Mouse (Mus musculus): Measurements from ENCODE around the gene Chrm3. TPM values are rescaled to one million over a fixed set of nuclear protein-coding genes. Genes with fewer than 3 reads are reported as not detected.

Gene Chrm3
- polyA plus RNA-seq, 1 experiment from 2014 or later, result 4.2 TPM

- Histone ChIP-seq H3K9me3 (no peaks in the 10 kb centered on the region), H3K36me3 (replicated peaks) (no peaks in the 10 kb centered on the region), H3K27me3 (replicated peaks) (no peaks in the 10 kb centered on the region), H3K27ac (no peak overlapping the region), H3K4me2 (no peak overlapping the region), H3K4me3 (no peak overlapping the region), H3K9ac (no peak overlapping the region), H3K4me1 (no peaks in the 10 kb centered on the region)
- WGBS, result 82% methylated on average over 2 of the region's 2 CpGs
- ATAC-seq (replicated peaks), result no peak
Measured at GRCm38 (mm10) chr13:9997664-9998328, 362.9 kb downstream of the Chrm3 start.

GRCm38 (mm10) chr13:9995852-9996251 is 364.8 kb downstream of the Chrm3 start:
- ATAC-seq (replicated peaks), result no peak
- WGBS, result 100% methylated on average over 1 of the region's 1 CpGs
- no peaks in the 10 kb centered on the region for H3K27me3 ChIP-seq (replicated peaks)
- no peak overlapping the region for H3K9ac ChIP-seq
- H3K27ac ChIP-seq, result no peak overlapping the region
- no peaks in the 10 kb centered on the region for H3K9me3 ChIP-seq
- H3K36me3 ChIP-seq (replicated peaks), result no peaks in the 10 kb centered on the region
- H3K4me3 ChIP-seq, result no peak overlapping the region
- no peaks in the 10 kb centered on the region for H3K4me1 ChIP-seq
- no peak overlapping the region for H3K4me2 ChIP-seq

- ATAC-seq (replicated peaks), result no peak
- H3K9ac ChIP-seq, result no peak overlapping the region
- no peaks in the 10 kb centered on the region for H3K36me3 ChIP-seq (replicated peaks)
- 89% methylated on average over 3 of the region's 3 CpGs for WGBS
- no peak overlapping the region for H3K4me3 ChIP-seq
- H3K27me3 ChIP-seq (replicated peaks), result no peaks in the 10 kb centered on the region
- no peak overlapping the region for H3K27ac ChIP-seq
- no peak overlapping the region for H3K4me2 ChIP-seq
- H3K4me1 ChIP-seq, result no peaks in the 10 kb centered on the region
- H3K9me3 ChIP-seq, result no peaks in the 10 kb centered on the region
Measured at GRCm38 (mm10) chr13:9993571-9993970, 367.1 kb downstream of the Chrm3 start.

- H3K9me3 ChIP-seq, result no peaks in the 10 kb centered on the region
- no peaks in the 10 kb centered on the region for H3K36me3 ChIP-seq (replicated peaks)
- WGBS, result 87% methylated on average over 2 of the region's 2 CpGs
- H3K4me2 ChIP-seq, result no peak overlapping the region
- H3K4me3 ChIP-seq, result no peak overlapping the region
- no peaks in the 10 kb centered on the region for H3K27me3 ChIP-seq (replicated peaks)
- no peak for ATAC-seq (replicated peaks)
- no peak overlapping the region for H3K27ac ChIP-seq
- no peak overlapping the region for H3K9ac ChIP-seq
- no peaks in the 10 kb centered on the region for H3K4me1 ChIP-seq
Measured at GRCm38 (mm10) chr13:9992640-9993039, 368.0 kb downstream of the Chrm3 start.

DNA sequence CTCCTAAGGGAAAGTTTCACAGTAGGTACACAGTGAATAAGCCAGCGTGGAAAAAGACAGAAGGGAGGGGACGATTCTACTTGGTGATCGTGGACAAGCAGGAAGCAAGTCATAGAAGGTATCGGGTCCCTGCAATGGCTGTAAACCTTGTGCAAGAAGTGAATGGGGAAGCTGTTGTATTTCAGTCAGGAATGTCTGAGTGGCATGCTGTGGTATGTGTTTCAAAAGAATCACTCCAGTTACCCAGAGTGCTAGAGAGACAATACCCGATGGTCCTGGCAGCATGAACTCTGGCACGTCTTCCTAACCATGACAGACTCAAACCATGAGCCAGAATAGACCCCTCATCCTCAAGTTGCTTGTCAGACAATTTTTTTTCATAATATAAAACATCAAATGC is 375.0 kb downstream of the Chrm3 start:
- no peak for ATAC-seq (replicated peaks)
- Histone ChIP-seq H3K4me1 (no peaks in the 10 kb centered on the region), H3K27me3 (replicated peaks) (no peaks in the 10 kb centered on the region), H3K9me3 (no peaks in the 10 kb centered on the region), H3K9ac (no peak overlapping the region), H3K36me3 (replicated peaks) (no peaks in the 10 kb centered on the region), H3K4me2 (no peak overlapping the region), H3K4me3 (no peak overlapping the region), H3K27ac (no peak overlapping the region)
- 69% methylated on average over 6 of the region's 6 CpGs for WGBS

- ATAC-seq (replicated peaks), result no peak
- Histone ChIP-seq H3K9me3 (no peaks in the 10 kb centered on the region), H3K9ac (no peak overlapping the region), H3K4me2 (no peak overlapping the region), H3K27me3 (replicated peaks) (no peaks in the 10 kb centered on the region), H3K27ac (no peak overlapping the region), H3K4me3 (no peak overlapping the region), H3K36me3 (replicated peaks) (no peaks in the 10 kb centered on the region), H3K4me1 (no peaks in the 10 kb centered on the region)
- 80% methylated on average over 2 of the region's 2 CpGs for WGBS
Measured at GRCm38 (mm10) chr13:9983293-9983692, 377.4 kb downstream of the Chrm3 start.

DNA sequence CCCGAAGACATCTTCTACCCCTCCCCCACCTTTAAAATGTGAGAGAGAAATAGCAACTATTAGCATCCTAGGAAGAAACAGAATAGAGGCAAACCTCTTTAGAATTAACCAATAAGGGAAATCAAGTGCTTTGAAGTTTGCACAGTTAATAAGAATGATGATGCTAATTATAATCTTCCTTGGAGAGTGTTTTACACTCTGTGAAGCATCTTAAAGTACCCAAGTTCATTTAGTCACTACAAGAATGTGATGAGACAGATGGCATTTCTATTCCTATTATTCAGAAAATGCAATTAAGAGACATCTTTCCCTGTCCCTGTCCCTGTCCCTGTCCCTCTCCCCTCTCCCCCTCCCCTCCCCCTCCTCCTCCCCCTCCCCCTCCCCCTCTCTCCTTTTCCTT is 382.9 kb downstream of the Chrm3 start:
- peak; percentile 62 for ATAC-seq (replicated peaks)
- 0 out of 2 replicates have a peak, but pooled peaks cover 3% of the 10 kb centered on the region for H3K4me1 ChIP-seq
- H3K27ac ChIP-seq, result no peak overlapping the region
- WGBS, result 79% methylated on average over 1 of the region's 1 CpGs
- no peaks in the 10 kb centered on the region for H3K27me3 ChIP-seq (replicated peaks)
- no peaks in the 10 kb centered on the region for H3K36me3 ChIP-seq (replicated peaks)
- no peak overlapping the region for H3K4me3 ChIP-seq
- no peak overlapping the region for H3K4me2 ChIP-seq
- no peaks in the 10 kb centered on the region for H3K9me3 ChIP-seq
- H3K9ac ChIP-seq, result no peak overlapping the region

DNA sequence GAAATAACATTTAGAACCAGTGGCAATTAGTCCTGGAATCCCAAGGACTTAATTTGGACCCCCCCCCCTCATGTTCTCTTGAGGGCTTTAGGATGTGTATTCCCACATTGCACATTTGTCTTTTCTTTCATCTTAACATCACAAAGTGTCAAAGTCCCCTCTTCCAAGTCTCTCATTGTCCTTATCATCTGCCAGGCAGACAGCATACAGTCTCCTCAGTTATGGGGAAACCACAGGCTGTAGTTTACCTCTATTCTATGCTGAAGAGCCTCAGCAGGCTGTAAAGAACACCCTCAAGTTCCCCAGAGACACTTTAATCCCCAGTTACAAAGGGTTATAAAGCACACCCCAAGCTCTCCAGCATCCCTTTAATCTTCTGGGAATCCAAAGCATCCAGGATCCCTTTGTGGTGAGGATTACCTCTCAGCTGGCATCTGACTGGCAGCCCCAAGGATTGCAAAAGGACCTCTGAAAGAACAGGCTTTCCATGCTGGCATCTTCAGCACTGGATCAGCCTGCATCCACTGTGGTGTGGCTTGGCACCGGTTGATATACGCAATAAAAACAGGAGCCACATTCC is 386.8 kb downstream of the Chrm3 start:
- no peaks in the 10 kb centered on the region for H3K36me3 ChIP-seq (replicated peaks)
- WGBS, result 16% methylated on average over 2 of the region's 2 CpGs
- H3K9me3 ChIP-seq, result no peaks in the 10 kb centered on the region
- ATAC-seq (replicated peaks), result no peak
- H3K27ac ChIP-seq, result no peak overlapping the region
- H3K4me2 ChIP-seq, result no peak overlapping the region
- H3K4me3 ChIP-seq, result no peak overlapping the region
- no peaks in the 10 kb centered on the region for H3K27me3 ChIP-seq (replicated peaks)
- H3K4me1 ChIP-seq, result 0 out of 2 replicates have a peak, but pooled peaks cover 3% of the 10 kb centered on the region
- no peak overlapping the region for H3K9ac ChIP-seq

- no peaks in the 10 kb centered on the region for H3K36me3 ChIP-seq (replicated peaks)
- H3K4me2 ChIP-seq, result no peak overlapping the region
- no peaks in the 10 kb centered on the region for H3K27me3 ChIP-seq (replicated peaks)
- ATAC-seq (replicated peaks), result 0 out of 2 replicates have a peak, but pooled peaks have one; percentile 33
- H3K27ac ChIP-seq, result no peak overlapping the region
- no peak overlapping the region for H3K4me3 ChIP-seq
- H3K9ac ChIP-seq, result no peak overlapping the region
- H3K9me3 ChIP-seq, result no peaks in the 10 kb centered on the region
- WGBS, result 47% methylated on average over 4 of the region's 4 CpGs
- H3K4me1 ChIP-seq, result no peaks in the 10 kb centered on the region
Measured at GRCm38 (mm10) chr13:9971845-9972244, 388.8 kb downstream of the Chrm3 start.

- Histone ChIP-seq H3K4me2 (no peak overlapping the region), H3K4me1 (no peaks in the 10 kb centered on the region), H3K36me3 (replicated peaks) (no peaks in the 10 kb centered on the region), H3K9ac (no peak overlapping the region), H3K4me3 (no peak overlapping the region), H3K27ac (no peak overlapping the region), H3K9me3 (no peaks in the 10 kb centered on the region), H3K27me3 (replicated peaks) (no peaks in the 10 kb centered on the region)
- ATAC-seq (replicated peaks), result no peak
Measured at GRCm38 (mm10) chr13:9952619-9953018, 408.0 kb downstream of the Chrm3 start.

DNA sequence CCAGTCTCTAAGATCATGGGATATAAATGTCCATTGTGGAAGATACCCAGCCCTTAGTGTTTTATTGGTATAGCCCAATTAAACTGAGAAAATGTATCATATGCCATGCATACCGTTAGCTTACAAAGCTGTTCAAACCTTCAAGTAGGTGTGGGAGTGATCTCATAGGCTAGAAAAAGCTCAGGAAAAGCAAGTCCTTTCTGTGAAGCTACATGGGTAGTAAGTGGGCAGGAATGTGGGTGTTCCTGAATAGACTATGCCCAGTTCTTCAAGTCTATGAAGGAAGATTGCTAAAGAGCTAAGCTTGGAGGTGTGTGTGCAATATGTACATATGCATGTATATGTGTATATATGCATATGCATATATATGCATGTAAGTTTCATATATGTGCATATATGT is 409.3 kb downstream of the Chrm3 start:
- Histone ChIP-seq H3K27ac (no peak overlapping the region), H3K9ac (no peak overlapping the region), H3K4me1 (no peaks in the 10 kb centered on the region), H3K27me3 (replicated peaks) (no peaks in the 10 kb centered on the region), H3K36me3 (replicated peaks) (no peaks in the 10 kb centered on the region), H3K9me3 (no peaks in the 10 kb centered on the region), H3K4me2 (no peak overlapping the region), H3K4me3 (no peak overlapping the region)
- no peak for ATAC-seq (replicated peaks)
- 94% methylated on average over 1 of the region's 1 CpGs for WGBS

DNA sequence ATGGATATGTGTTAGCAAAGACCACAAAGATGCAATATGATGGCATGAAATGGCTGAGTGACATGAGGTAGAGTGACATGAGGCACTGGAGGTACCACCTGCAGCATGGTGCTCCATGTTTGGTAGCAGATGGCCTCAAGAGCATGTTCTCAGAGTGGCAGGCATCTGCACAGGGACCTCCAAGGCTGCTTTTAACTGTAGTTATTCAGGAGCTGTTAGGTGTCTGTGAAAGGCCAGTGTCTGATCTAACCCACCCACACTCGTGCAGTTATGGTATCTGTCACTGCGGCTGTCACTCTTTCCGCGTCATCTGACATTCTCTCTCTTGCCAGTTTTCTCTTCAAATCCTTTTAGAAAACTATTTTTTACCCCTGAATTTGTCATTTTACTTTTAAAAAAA is 411.6 kb downstream of the Chrm3 start:
- no peak overlapping the region for H3K9ac ChIP-seq
- H3K27ac ChIP-seq, result no peak overlapping the region
- no peaks in the 10 kb centered on the region for H3K27me3 ChIP-seq (replicated peaks)
- no peaks in the 10 kb centered on the region for H3K9me3 ChIP-seq
- no peak for ATAC-seq (replicated peaks)
- H3K4me2 ChIP-seq, result no peak overlapping the region
- H3K4me1 ChIP-seq, result no peaks in the 10 kb centered on the region
- H3K4me3 ChIP-seq, result no peak overlapping the region
- no peaks in the 10 kb centered on the region for H3K36me3 ChIP-seq (replicated peaks)
- WGBS, result 94% methylated on average over 4 of the region's 4 CpGs

GRCm38 (mm10) chr13:9940186-9940585 is 420.5 kb downstream of the Chrm3 start:
- H3K27me3 ChIP-seq (replicated peaks), result no peaks in the 10 kb centered on the region
- H3K9me3 ChIP-seq, result no peaks in the 10 kb centered on the region
- ATAC-seq (replicated peaks), result no peak
- no peak overlapping the region for H3K4me3 ChIP-seq
- no peaks in the 10 kb centered on the region for H3K36me3 ChIP-seq (replicated peaks)
- no peak overlapping the region for H3K27ac ChIP-seq
- H3K9ac ChIP-seq, result no peak overlapping the region
- 81% methylated on average over 1 of the region's 1 CpGs for WGBS
- H3K4me2 ChIP-seq, result no peak overlapping the region
- no peaks in the 10 kb centered on the region for H3K4me1 ChIP-seq

Measured in midbrain, embryonic 15.5 days (tissue).